Mouse (Mus musculus): Measurements from ENCODE around the gene Lcn9. TPM values are rescaled to one million over a fixed set of nuclear protein-coding genes. Genes with fewer than 3 reads are reported as not detected.

Lcn9 gene
- not detected for polyA plus RNA-seq (2017; shearing (Covaris generic))

GRCm38 (mm10) chr2:25822806-25823205 is at the start of gene Lcn9:
Lcn9 (plus strand) TSS chr2:25823153.

GRCm38 (mm10) chr2:25776717-25777116 is 46.2 kb upstream of the Lcn9 start, which contains the start of gene Lcn11:
Lcn11 (plus strand) TSS chr2:25777017.

DNA sequence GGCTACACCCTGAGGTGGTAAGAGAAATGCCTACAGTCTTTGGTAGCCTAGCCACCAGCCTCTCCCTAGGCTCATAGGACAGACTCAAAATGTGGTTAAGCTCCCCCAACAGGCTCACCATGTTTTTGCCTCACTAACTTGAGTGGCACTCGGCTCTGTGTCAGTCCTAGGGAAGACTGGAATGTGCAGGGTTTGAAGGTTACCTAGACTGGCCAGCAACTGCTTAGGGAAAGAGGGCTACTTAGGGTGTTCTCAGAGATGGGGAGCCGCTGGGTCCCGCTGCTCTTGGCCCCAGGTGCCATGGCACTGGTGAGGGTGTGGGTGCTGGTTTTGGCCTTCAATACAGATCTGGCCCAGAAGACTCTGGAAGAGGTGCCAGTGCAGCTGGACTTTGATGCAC is 41.0 kb upstream of the Lcn9 start, which contains the start of gene Gm13539:
Gene Gm13539, plus strand, starts transcription at position 301 of the 400 bp plus-strand sequence.

GRCm38 (mm10) chr2:25815748-25816147 is 7.2 kb upstream of the Lcn9 start, which contains the start of gene Glt6d1:
Glt6d1 (minus strand) TSS chr2:25815848.

DNA sequence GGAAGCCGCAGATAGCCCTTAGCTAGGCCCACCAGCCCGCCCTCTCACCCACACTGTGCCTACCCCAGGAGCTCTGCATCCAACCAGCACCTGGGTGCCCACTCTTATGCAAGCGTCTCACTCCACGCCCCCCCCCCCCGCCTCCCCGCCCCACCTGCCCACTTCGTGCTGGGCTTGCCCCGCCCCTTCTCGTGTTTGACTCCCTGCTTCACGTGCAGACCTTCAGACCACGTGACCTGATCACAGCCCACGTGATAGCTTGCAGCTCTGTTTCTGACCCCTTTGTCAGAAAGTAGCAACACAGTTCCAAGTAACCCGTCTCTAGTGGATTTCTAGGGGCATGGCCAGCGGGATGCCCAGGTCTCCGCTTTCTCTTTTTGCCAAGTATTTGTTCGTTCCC is 24.3 kb downstream of the Lcn9 start, which contains the start of gene Sohlh1:
Gene Sohlh1, minus strand, starts transcription at position 23 of the 400 bp plus-strand sequence.

DNA sequence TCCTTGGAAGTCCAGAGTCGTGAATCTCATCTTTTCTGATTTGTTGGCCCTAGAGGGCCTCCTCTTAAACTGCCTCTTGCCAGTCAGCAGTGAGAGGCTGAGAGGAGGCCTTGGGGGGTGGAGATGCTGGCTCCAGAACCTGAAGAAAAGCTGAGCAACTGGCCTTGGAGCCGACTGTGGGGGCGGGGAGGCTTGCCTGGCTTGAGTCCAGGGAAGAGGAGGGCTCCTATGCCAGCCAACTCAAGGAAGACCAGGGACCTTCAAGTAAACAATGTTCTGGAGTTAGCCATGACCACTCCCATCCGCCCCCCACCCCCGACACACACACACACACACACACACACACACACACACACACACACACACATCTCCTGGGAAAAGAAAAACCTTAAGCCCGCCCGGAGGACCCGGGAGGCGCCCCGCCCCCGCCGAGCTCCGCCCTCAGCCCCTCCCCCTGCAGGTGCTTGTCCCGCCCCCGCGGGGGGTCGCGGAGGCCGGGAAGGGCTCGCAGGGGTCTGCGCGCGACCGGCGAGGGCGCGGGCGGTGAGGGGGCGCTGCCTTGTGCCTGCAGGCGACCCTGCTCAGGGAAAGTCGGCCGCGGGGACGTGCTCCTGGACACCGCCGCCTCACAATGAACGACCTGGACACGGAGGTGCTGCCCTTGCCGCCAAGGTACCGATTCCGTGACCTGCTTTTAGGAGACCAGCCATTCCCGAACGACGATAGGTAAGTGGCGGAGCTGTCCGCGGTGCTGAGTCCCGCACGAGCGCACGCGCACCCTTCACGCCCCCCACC is 40.6 kb downstream of the Lcn9 start, which contains the start of gene Kcnt1:
Gene Kcnt1, plus strand, starts transcription at position 398 of the 795 bp plus-strand sequence.

Other genes with a start within 250 kb of the Lcn9 start
- 1.4 TPM for gene Mamdc4, start 248.3 kb upstream of the Lcn9 start, polyA plus RNA-seq (2017; shearing (Covaris generic))
- 55.4 TPM for gene Phpt1, start 247.9 kb upstream of the Lcn9 start, polyA plus RNA-seq (2017; shearing (Covaris generic))
- gene Ajm1, start 241.4 kb upstream of the Lcn9 start, polyA plus RNA-seq (2017; shearing (Covaris generic)) = 0.17 TPM
- gene Rabl6, start 214.6 kb upstream of the Lcn9 start, polyA plus RNA-seq (2017; shearing (Covaris generic)) = 59.7 TPM
- not detected for gene Ccdc183, start 205.5 kb upstream of the Lcn9 start, polyA plus RNA-seq (2017; shearing (Covaris generic))
- 2.2 TPM for gene Tmem141, start 201.1 kb upstream of the Lcn9 start, polyA plus RNA-seq (2017; shearing (Covaris generic))
- not detected for gene Fcna, start 195.1 kb upstream of the Lcn9 start, polyA plus RNA-seq (2017; shearing (Covaris generic))
- not detected for gene Lcn8, start 170.0 kb upstream of the Lcn9 start, polyA plus RNA-seq (2017; shearing (Covaris generic))
- not detected for gene Lcn5, start 165.2 kb upstream of the Lcn9 start, polyA plus RNA-seq (2017; shearing (Covaris generic))
- gene Lcn6, start 146.4 kb upstream of the Lcn9 start, polyA plus RNA-seq (2017; shearing (Covaris generic)) = not detected
- not detected for gene Lcn10, start 140.4 kb upstream of the Lcn9 start, polyA plus RNA-seq (2017; shearing (Covaris generic))
- gene Obp2a, start 123.1 kb upstream of the Lcn9 start, polyA plus RNA-seq (2017; shearing (Covaris generic)) = not detected
- 27.5 TPM for gene Bmyc, start 116.4 kb upstream of the Lcn9 start, polyA plus RNA-seq (2017; shearing (Covaris generic))
- not detected for gene Obp2b, start 86.1 kb upstream of the Lcn9 start, polyA plus RNA-seq (2017; shearing (Covaris generic))
- not detected for gene Lcn3, start 57.6 kb upstream of the Lcn9 start, polyA plus RNA-seq (2017; shearing (Covaris generic))
- not detected for gene Lcn11, start 46.1 kb upstream of the Lcn9 start, polyA plus RNA-seq (2017; shearing (Covaris generic))
- gene Gm13539, start 40.9 kb upstream of the Lcn9 start, polyA plus RNA-seq (2017; shearing (Covaris generic)) = not detected
- not detected for gene Glt6d1, start 7.3 kb upstream of the Lcn9 start, polyA plus RNA-seq (2017; shearing (Covaris generic))
- not detected for gene Sohlh1, start 24.1 kb downstream of the Lcn9 start, polyA plus RNA-seq (2017; shearing (Covaris generic))
- gene Kcnt1, start 40.6 kb downstream of the Lcn9 start, polyA plus RNA-seq (2017; shearing (Covaris generic)) = not detected
- gene Camsap1, start 160.1 kb downstream of the Lcn9 start, polyA plus RNA-seq (2017; shearing (Covaris generic)) = 33.2 TPM
- 88.4 TPM for gene Ubac1, start 198.6 kb downstream of the Lcn9 start, polyA plus RNA-seq (2017; shearing (Covaris generic))